Comparison of ENCODE assay signal across 30 mouse cellular contexts in genomic region chr3:115863487-115863886, GRCm38 (mm10).
"Had no signal": no experiment of that assay in that cellular context is flagged by ENCODE, and none has a peak within 500 bp of the region (broad histone marks: within the 10 kb centered on the region; RNA-seq: fewer than 3 reads in every experiment).

No protein-coding gene starts in this region.

- H3K4me1 ChIP-seq: hindbrain, embryonic 12.5 days; hindbrain, embryonic 13.5 days; hindbrain, embryonic 15.5 days; intestine, embryonic 15.5 days; kidney, embryonic 15.5 days had no signal

- H3K27me3 ChIP-seq: heart, embryonic 12.5 days; heart, embryonic 13.5 days; heart, embryonic 15.5 days; hindbrain, embryonic 12.5 days; hindbrain, embryonic 13.5 days; hindbrain, embryonic 15.5 days; intestine, embryonic 15.5 days; kidney, embryonic 15.5 days had no signal

- H3K4me2 ChIP-seq: heart, embryonic 11.5 days; heart, embryonic 12.5 days; heart, embryonic 13.5 days; heart, embryonic 15.5 days; hindbrain, embryonic 12.5 days; hindbrain, embryonic 13.5 days; hindbrain, embryonic 14.5 days; hindbrain, embryonic 15.5 days; intestine, embryonic 15.5 days; kidney, embryonic 15.5 days had no signal

- H3K4me3 ChIP-seq: heart, embryonic 12.5 days; heart, embryonic 13.5 days; heart, embryonic 15.5 days; hindbrain, embryonic 10.5 days; hindbrain, embryonic 12.5 days; hindbrain, embryonic 13.5 days; hindbrain, embryonic 15.5 days; intestine, embryonic 15.5 days; kidney, embryonic 15.5 days; layer of hippocampus, adult 2 months; left cerebral cortex, adult 2 months had no signal

- H3K9me3 ChIP-seq: heart, embryonic 13.5 days; heart, embryonic 15.5 days; hindbrain, embryonic 10.5 days; hindbrain, embryonic 12.5 days; hindbrain, embryonic 13.5 days; hindbrain, embryonic 15.5 days; intestine, embryonic 15.5 days; kidney, embryonic 15.5 days had no signal

- DNase-seq: heart, postnatal 10 days; heart, postnatal 14 days; heart, postnatal 36 days; heart, postnatal 4 days; kidney, adult 11 months; kidney, adult 18-20 months; kidney, adult 2 months; kidney, adult 8-10 months; kidney, adult 9 months; kidney, postnatal 14 days; kidney, postnatal 25 days; kidney, postnatal 36 days; kidney, postnatal 4 days; layer of hippocampus, adult 9-11 months; layer of hippocampus, postnatal 36 days had no signal

- H3K9ac ChIP-seq: heart, embryonic 12.5 days; heart, embryonic 13.5 days; heart, embryonic 15.5 days; hindbrain, embryonic 12.5 days; hindbrain, embryonic 13.5 days; hindbrain, embryonic 14.5 days; hindbrain, embryonic 15.5 days; intestine, embryonic 15.5 days; kidney, embryonic 15.5 days had no signal

- H3K36me3 ChIP-seq: heart, embryonic 12.5 days; heart, embryonic 13.5 days; heart, embryonic 15.5 days; hindbrain, embryonic 10.5 days; hindbrain, embryonic 12.5 days; hindbrain, embryonic 13.5 days; hindbrain, embryonic 15.5 days; intestine, embryonic 15.5 days; kidney, embryonic 15.5 days had no signal

- H3K27ac ChIP-seq: heart, embryonic 13.5 days; heart, embryonic 15.5 days; hindbrain, embryonic 10.5 days; hindbrain, embryonic 12.5 days; hindbrain, embryonic 13.5 days; hindbrain, embryonic 14.5 days; hindbrain, embryonic 15.5 days; hindbrain, postnatal 0 days; intestine, embryonic 15.5 days; kidney, embryonic 15.5 days; kidney, postnatal 0 days; layer of hippocampus, adult 2 months; left cerebral cortex, adult 2 months had no signal
